Mouse (Mus musculus) small intestine, adult 2 months (tissue): ENCODE measurements around the gene Slc24a4.

Experiments
- CTCF ChIP-seq: fragments of 200-500 bp; IDR thresholded peaks from 2 replicates; pipeline ENCODE4 v1.5.1; 2012; ENCODE audit warnings: low read depth, mild to moderate bottlenecking, control low read depth, inconsistent platforms, low read length, moderate library complexity, mixed read lengths; ENCODE audit not compliant: insufficient replicate concordance, insufficient read length; ENCODE audit errors: extremely low read depth
- POLR2A ChIP-seq: fragments of 200-500 bp; IDR thresholded peaks from 2 replicates; pipeline ENCODE4 v1.6.1; 2012; ENCODE audit warnings: low read depth, mild to moderate bottlenecking, control low read depth, inconsistent platforms, low read length, moderate library complexity

- no peak for TF ChIP-seq POLR2A
- TF ChIP-seq CTCF = no peak
Observed at GRCm38 (mm10) chr12:102309800-102310195, 181.3 kb downstream of the Slc24a4 start.
